Mouse (Mus musculus) bone marrow macrophage, adult 2 months (primary cell): ENCODE measurements around the gene AC134908.4.

ENCODE experiments used
- CTCF ChIP-seq: IDR thresholded peaks from 2 replicates; pipeline ENCODE4 v1.5.1; 2012; ENCODE audit warnings: low read depth, mild to moderate bottlenecking, low read length, moderate library complexity
- POLR2A ChIP-seq: IDR thresholded peaks from 2 replicates; pipeline ENCODE4 v1.6.1; 2012; ENCODE audit warnings: mild to moderate bottlenecking, low read depth, low read length, borderline replicate concordance

DNA sequence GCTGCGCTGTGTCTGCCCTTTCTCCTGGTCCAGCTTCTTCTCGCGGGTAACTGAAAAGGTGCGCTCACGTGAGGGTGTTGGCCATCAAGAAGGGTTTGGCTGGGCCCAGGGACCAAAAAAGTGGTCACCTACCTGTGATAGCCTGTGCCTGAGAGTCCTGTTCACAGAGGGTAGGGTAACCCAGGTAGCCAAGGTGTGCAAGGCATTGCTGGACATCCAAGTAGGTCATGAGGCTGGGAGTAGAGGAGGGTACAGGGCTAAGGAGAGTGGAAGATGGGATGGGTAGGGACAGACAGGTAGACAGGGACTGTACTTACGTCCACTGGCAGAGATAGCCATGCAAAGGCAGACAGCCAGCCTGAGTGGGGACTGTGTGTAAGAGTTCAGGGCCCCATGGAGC is 45.1 kb upstream of the AC134908.4 start:
- TF ChIP-seq CTCF (no peak), POLR2A (no peak)
